Mouse (Mus musculus): ENCODE results near the gene Pagr1b. TPM values are rescaled to one million over a fixed set of nuclear protein-coding genes. Genes with fewer than 3 reads are reported as not detected.
A peak's percentile ranks its signal among the peaks of the same experiment; 100 is the strongest.

The Pagr1b gene
- total RNA-seq, 2 experiments from 2014 or later = 10.5 TPM; not detected in 1

- ATAC-seq (replicated peaks; ENCODE audit: poor library complexity, severe bottlenecking) = no peak
Observed at GRCm38 (mm10) chr7:127020491-127020890, 4.2 kb upstream of the Pagr1b start.

- ATAC-seq (replicated peaks; ENCODE audit: poor library complexity, severe bottlenecking) = no peak
Observed at GRCm38 (mm10) chr7:127020031-127020430, 3.7 kb upstream of the Pagr1b start.

GRCm38 (mm10) chr7:127019306-127019960, 3.1 kb upstream of the Pagr1b start:
- no peak for ATAC-seq (replicated peaks; ENCODE audit: poor library complexity, severe bottlenecking)

GRCm38 (mm10) chr7:127018416-127019305, 2.4 kb upstream of the Pagr1b start:
- ATAC-seq (replicated peaks; ENCODE audit: poor library complexity, severe bottlenecking) = no peak

DNA sequence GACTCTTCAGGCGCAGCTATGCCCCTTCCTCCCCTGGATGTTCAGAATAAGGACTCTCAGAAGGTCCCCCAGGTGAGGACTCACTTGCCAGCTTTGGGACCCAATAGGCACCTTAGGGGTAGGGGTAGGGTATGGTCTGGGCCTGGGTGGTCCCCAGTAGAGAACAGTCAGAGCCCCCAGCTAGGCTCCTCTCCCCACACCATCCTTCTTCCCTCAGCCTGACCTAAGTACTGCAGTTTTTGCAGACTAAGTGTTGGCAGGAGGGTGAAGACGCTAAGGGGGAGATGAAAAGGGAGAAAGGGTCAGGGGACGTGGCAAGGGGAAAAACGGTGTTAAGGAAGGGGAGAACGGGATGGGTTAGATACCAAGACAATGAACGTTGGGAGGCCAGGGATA, 1.7 kb upstream of the Pagr1b start:
- ATAC-seq (replicated peaks; ENCODE audit: poor library complexity, severe bottlenecking) = no peak

GRCm38 (mm10) chr7:127016971-127017949, 976 bp upstream of the Pagr1b start, which contains the start of gene Pagr1a:
TSS of gene Pagr1a (minus strand) at chr7:127017352.
- peak; percentile 65 for ATAC-seq (replicated peaks; ENCODE audit: poor library complexity, severe bottlenecking)

DNA sequence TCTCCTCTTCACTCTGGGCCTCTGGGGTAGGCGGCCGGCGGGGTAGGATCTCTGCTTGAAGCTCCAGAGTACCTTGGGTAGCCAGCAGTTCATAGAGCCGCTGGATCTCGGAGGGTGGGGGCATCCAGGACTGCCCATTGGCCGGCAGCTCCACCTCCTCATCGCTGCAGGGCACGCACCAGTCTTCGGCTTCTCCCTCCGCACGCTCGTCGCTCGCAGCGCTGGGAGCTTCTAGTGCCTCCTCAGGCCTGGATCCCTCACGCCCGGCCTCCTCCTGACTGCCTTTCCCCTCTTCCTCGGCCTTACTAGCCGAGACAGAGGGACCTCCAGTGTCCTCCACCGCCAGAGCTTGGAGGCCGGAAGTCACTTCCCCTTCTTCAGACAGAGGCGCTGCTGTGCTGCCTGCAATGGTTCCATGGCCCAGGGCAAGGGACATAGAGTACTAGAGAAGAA, 228 bp upstream of the Pagr1b start:
- ATAC-seq (replicated peaks; ENCODE audit: poor library complexity, severe bottlenecking) = peak; percentile 37

DNA sequence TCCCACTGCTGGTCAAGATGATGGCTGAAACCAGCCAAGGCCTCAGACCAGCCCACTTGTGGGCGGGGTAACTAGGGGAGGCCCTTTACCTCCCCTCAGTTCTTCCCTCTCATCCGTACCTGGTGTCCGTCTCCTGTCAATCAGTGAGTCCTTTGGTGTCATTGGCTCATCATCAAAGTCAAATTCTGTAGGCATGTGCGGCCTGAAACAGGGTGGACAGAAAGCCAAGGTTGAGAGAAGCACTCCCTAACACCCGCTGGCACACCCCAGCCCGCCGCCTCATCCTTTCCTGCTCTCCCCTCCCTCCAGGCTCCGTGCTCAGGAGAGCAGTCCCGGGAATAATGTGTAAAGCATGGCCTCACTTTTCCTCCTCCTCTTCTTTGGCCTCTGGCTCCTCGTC, 203 bp downstream of the Pagr1b start:
- ATAC-seq (replicated peaks; ENCODE audit: poor library complexity, severe bottlenecking) = peak; percentile 36

GRCm38 (mm10) chr7:127014993-127015392, 1.3 kb downstream of the Pagr1b start:
- no peak for ATAC-seq (replicated peaks; ENCODE audit: poor library complexity, severe bottlenecking)

DNA sequence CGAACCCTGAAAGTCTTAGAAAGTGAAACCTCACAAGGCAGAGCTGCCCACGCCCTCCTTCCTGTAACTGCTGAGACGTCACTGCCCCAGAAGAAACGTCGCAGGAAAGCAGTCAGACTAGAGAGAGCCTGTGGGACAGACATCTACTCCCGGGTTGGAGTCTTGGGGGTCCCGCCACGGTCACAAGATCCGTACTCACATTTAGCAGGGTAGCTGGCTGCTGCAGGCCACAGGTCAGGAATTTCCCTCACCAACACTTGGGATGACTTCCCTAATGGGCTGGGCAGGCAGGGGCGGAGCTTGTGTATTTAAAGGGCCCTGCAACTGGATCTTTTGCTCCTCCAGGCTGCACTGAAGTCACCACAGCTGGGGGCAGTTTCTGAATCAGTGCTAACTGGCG, 2.0 kb downstream of the Pagr1b start, which contains the start of gene Mvp:
TSS of gene Mvp (minus strand) at position 302 of the 400 bp plus-strand sequence.
- ATAC-seq (replicated peaks; ENCODE audit: poor library complexity, severe bottlenecking) = peak; percentile 26

DNA sequence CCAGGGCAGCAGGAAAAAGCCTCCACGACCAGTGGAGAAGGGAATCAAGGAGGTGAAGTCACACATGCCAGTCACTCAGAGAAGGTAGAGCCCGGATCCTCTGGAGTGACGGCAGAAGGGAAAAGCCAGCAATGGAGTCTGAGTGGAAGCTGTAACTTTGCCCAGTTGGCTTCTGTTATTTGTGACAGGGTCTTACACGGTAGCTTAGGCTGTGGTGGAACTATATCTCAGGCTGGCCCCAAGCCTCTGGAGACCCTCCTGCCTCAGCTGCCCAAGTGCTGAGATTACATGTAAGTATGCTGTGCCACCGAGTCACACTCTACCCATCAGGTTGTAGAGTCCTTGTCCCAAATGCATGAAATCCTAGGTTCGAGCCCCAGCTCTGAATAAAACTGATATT, 2.9 kb downstream of the Pagr1b start:
- no peak for ATAC-seq (replicated peaks; ENCODE audit: poor library complexity, severe bottlenecking)

GRCm38 (mm10) chr7:127012845-127013244, 3.4 kb downstream of the Pagr1b start:
- ATAC-seq (replicated peaks; ENCODE audit: poor library complexity, severe bottlenecking) = no peak

- ATAC-seq (replicated peaks; ENCODE audit: poor library complexity, severe bottlenecking) = no peak
Observed at GRCm38 (mm10) chr7:127012374-127012773, 3.9 kb downstream of the Pagr1b start.

DNA sequence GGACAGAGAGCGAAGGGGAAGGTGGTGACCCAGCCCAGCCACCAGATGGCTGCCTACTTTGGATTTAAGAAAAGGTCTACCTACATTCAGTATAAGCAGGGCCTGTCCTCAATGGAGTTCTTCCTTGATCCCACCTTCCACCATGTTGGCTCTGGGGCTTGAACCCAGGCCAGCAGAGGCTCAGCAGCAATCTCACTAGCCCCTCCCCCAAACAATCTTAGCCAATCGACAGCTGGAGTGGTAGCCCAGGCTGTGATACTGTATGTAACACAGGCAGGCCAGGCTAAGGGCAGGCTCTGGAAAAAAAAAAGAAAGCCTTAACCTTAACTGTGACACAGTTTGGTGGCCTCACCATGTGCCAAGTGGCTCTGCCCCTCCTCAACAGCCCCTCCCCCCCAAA, 4.6 kb downstream of the Pagr1b start:
- ATAC-seq (replicated peaks; ENCODE audit: poor library complexity, severe bottlenecking) = no peak

DNA sequence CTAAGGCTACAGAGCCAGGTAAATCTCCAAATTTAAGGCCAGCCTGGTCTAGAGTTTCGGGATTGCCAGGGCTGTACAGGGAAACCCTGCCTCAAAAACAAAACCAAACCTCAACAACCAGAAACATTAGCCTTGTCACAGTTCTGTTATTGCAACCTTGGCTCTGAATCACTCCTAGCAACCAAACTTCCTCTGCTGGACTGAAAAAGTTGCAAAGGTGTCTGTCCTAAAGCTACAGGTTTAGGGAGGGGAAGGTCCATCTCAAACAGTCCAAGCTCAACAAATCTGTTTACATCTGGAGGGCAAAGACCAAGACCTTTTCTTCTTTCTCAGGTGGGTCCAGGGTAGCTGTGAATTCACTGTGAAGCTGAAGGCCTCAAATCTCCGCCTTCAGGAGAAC, 5.2 kb downstream of the Pagr1b start:
- ATAC-seq (replicated peaks; ENCODE audit: poor library complexity, severe bottlenecking) = no peak

DNA sequence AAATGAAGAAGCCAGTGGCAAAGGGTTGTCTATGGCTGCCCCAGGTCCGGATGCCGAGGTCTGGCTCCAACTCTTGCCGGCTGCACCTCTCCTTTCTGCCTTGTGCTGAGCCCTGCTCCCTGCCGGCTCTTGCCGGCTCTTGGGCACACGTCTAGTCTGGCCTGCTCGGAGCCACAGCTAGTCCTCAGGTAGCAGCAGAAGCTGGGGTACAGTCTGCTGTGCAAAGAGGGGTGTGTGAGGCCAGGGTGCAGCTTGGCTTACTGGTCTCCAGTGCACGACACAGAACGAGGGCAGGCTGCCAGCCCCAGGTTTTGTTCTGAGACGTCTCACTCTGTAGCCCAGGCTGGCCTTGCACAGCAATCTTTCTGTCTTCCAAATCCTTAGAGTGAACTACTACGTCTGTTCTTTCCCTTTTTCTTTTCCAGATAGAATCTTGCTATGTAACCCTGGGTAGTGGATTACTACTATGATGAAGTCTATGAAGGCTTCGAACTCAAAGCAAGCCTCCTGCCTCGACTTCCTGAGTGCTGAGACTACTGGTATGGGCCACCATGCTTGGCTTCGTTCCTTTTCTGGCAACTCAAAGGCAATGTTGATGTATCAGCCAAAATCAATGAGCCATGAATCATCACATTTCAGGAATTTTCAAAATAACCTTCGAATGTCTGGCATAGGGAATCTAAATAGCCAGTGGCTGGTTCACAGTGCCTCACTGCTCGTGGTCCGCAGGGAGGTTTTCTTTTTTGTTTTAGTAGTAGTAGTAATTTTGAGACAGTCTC, 6.8 kb downstream of the Pagr1b start:
- ATAC-seq (replicated peaks; ENCODE audit: poor library complexity, severe bottlenecking) = no peak

DNA sequence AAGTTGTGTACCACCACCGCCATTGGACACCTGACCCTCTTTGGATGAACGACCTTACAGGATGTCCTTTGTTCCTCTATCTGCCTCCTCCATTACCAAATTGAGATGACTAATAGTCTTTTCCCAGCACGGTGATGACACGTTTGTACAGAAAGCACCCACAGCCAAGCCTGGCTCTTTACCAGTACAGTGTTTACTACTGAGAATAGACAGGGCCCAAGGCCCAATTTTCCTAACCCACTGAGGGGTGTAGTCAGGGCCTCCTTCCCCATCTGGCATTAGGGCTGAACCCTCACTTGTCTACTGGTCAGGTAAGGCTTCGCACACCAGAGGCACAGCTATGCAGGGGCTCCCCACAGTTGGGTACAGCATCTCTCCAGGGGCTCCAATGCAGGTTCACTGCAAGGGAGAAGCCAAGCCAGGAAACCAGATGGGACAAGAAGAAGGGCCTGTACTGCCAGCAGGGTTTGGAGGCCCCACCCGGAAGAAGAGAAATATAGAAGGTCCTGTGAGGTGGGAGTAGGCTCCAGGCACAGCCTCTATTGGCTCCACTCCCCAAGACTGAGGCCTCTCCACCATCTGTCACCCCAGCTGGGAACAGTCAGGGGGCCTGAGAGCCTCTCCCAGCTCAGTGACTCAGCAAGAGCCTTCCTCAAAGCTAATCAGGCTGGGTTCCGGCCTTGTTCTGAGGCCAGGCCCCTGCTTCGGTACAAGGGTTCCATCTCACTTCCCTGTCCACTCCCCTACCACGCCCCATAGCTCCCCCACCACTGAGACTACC, 7.9 kb downstream of the Pagr1b start:
- peak; percentile 93 for ATAC-seq (replicated peaks; ENCODE audit: poor library complexity, severe bottlenecking)

- no peak for ATAC-seq (replicated peaks; ENCODE audit: poor library complexity, severe bottlenecking)
Observed at GRCm38 (mm10) chr7:127007313-127008024, 8.8 kb downstream of the Pagr1b start.
